32 mouse cellular contexts compared by ENCODE assay signal in the genomic region with DNA sequence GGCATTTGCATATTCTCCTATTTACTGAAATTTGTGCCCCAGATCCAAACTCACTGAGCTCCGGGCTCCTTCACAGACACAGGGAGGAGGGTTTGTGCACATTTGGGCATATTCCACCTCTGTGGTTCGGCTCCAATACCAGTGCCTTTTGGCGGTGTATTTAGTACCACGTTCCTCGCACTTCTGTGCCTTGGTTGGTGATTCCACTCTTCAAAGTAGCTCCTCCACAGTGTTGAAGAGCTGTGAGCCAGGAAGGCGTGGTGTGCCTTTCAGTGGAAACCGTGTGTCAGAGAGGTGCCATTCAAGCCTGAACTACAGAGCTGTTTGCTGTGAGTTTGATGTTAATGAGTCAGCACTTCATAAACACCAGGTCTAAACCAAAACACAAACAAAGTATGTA. TPM values are rescaled to one million over a fixed set of nuclear protein-coding genes. Genes with fewer than 3 reads are reported as not detected.
"Had no signal": no experiment of that assay in that cellular context is flagged by ENCODE, and none has a peak within 500 bp of the region (broad histone marks: within the 10 kb centered on the region; RNA-seq: fewer than 3 reads in every experiment).

No protein-coding gene starts in this region.

- H3K9me3 ChIP-seq: limb, embryonic 10.5 days; limb, embryonic 13.5 days; limb, embryonic 15.5 days; lung, embryonic 15.5 days; midbrain, embryonic 10.5 days; midbrain, embryonic 12.5 days; midbrain, embryonic 13.5 days; neural tube, embryonic 12.5 days had no signal

- H3K9ac ChIP-seq: limb, embryonic 12.5 days; limb, embryonic 13.5 days; limb, embryonic 15.5 days; liver, embryonic 12.5 days; liver, embryonic 13.5 days; liver, embryonic 14.5 days; liver, embryonic 15.5 days; liver, postnatal 0 days; lung, embryonic 14.5 days; lung, embryonic 15.5 days; midbrain, embryonic 12.5 days; midbrain, embryonic 13.5 days; neural tube, embryonic 12.5 days had no signal

- H3K27ac ChIP-seq: limb, embryonic 10.5 days; limb, embryonic 12.5 days; limb, embryonic 13.5 days; limb, embryonic 15.5 days; liver, embryonic 12.5 days; liver, embryonic 13.5 days; liver, embryonic 14.5 days; liver, embryonic 15.5 days; lung, embryonic 15.5 days; macrophage; midbrain, embryonic 10.5 days; midbrain, embryonic 12.5 days; midbrain, embryonic 13.5 days; neural tube, embryonic 12.5 days had no signal

- H3K27me3 ChIP-seq: limb, embryonic 12.5 days; limb, embryonic 13.5 days; limb, embryonic 15.5 days; liver, embryonic 12.5 days; liver, embryonic 13.5 days; liver, embryonic 15.5 days; lung, embryonic 15.5 days; megakaryocyte, embryonic 14.5 days; midbrain, embryonic 12.5 days; midbrain, embryonic 13.5 days; neural tube, embryonic 12.5 days had no signal

- H3K4me3 ChIP-seq: limb, embryonic 10.5 days; limb, embryonic 12.5 days; limb, embryonic 13.5 days; limb, embryonic 15.5 days; liver, embryonic 12.5 days; liver, embryonic 13.5 days; liver, embryonic 15.5 days; lung, embryonic 15.5 days; megakaryocyte, embryonic 14.5 days; midbrain, embryonic 10.5 days; midbrain, embryonic 12.5 days; midbrain, embryonic 13.5 days; myocyte; neural tube, embryonic 12.5 days had no signal

- ATAC-seq: liver, embryonic 12.5 days; liver, postnatal 0 days; lung, postnatal 0 days; midbrain, embryonic 13.5 days; midbrain, embryonic 16.5 days had no signal

- H3K4me2 ChIP-seq: limb, embryonic 12.5 days; limb, embryonic 13.5 days; limb, embryonic 15.5 days; liver, embryonic 11.5 days; liver, embryonic 12.5 days; liver, embryonic 13.5 days; liver, embryonic 15.5 days; lung, embryonic 14.5 days; lung, embryonic 15.5 days; midbrain, embryonic 12.5 days; midbrain, embryonic 13.5 days; neural tube, embryonic 12.5 days had no signal

- DNase-seq: left cerebral cortex, postnatal 4 days; liver; liver, embryonic 13.5 days; liver, postnatal 0 days; lung, adult 18-20 months; lung, adult 2 months; lung, postnatal 10 days; lung, postnatal 14 days; lung, postnatal 36 days; lung, postnatal 4 days; midbrain, embryonic 14.5 days had no signal

- H3K4me1 ChIP-seq: limb, embryonic 15.5 days; liver, embryonic 12.5 days; liver, embryonic 13.5 days; liver, embryonic 15.5 days; lung, embryonic 15.5 days; megakaryocyte, embryonic 14.5 days; midbrain, embryonic 12.5 days; midbrain, embryonic 13.5 days; neural tube, embryonic 12.5 days had no signal

- H3K36me3 ChIP-seq: limb, embryonic 10.5 days; limb, embryonic 12.5 days; limb, embryonic 13.5 days; limb, embryonic 15.5 days; liver, embryonic 12.5 days; liver, embryonic 13.5 days; liver, embryonic 15.5 days; lung, embryonic 15.5 days; midbrain, embryonic 10.5 days; midbrain, embryonic 12.5 days; midbrain, embryonic 13.5 days; neural tube, embryonic 12.5 days had no signal

RNA-seq across cellular contexts. Expression of a gene that starts 35.0 kb away (rescaled TPM):
- polyA plus RNA-seq: liver, adult 2 months; lung, adult 2 months; lung, embryonic 16.5 days; lung, postnatal 0 days; macrophage; myocyte had no signal
